In genomic region chr19:5407133-5407532, GRCm38 (mm10) we compare ENCODE assay signal across 8 mouse cellular contexts. TPM values are rescaled to one million over a fixed set of nuclear protein-coding genes. Genes with fewer than 3 reads are reported as not detected.
DNase-seq lines count a peak whose midpoint lies in the region; ATAC-seq lines count a peak whose summit lies in the region.

No protein-coding gene starts in this region.

- no peaks in the 10 kb centered on the region for H3K36me3 ChIP-seq in heart, embryonic 14.5 days (ENCODE audit: control insufficient read depth, insufficient read depth, low read length)

- peaks cover 13 to 23% of the 10 kb centered on the region in 2 experiments for H3K4me1 ChIP-seq in heart, embryonic 14.5 days (ENCODE audit: control insufficient read depth in 2 of 2, insufficient read depth in 2 of 2, low read length in 2 of 2)

- peak overlapping the region; percentile 67 to 70 for H3K4me3 ChIP-seq in heart, embryonic 14.5 days (ENCODE audit: control insufficient read depth in 1 of 2, insufficient read depth in 1 of 2, low read depth in 1 of 2, low read length in 2 of 2)

- peak overlapping the region; percentile 83 for H3K9ac ChIP-seq in heart, embryonic 14.5 days (ENCODE audit: low read length)

- DNase-seq in R1 (ENCODE audit: low read depth, low spot score) = peak; percentile 76
- peak; percentile 81 for DNase-seq in embryo, embryonic 11 days
- DNase-seq in kidney, postnatal 10 days = peak; percentile 82
- DNase-seq in lung, postnatal 14 days = peak; percentile 78
- DNase-seq in skeletal muscle tissue, adult 2 months (ENCODE audit: low read depth, low spot score) = peak; percentile 88
- no peak for DNase-seq in urinary bladder, postnatal 10 days (ENCODE audit: low spot score)

- H3K9me3 ChIP-seq in heart, embryonic 14.5 days (ENCODE audit: control insufficient read depth, low read length) = no peaks in the 10 kb centered on the region

- H3K4me2 ChIP-seq in heart, embryonic 14.5 days (ENCODE audit: low read length) = peak overlapping the region; percentile 74

- ATAC-seq in CD4-positive, CD25-positive, alpha-beta regulatory T cell, adult 4 months = peak; percentile 45
- peak; percentile 52; the same call in 1 of the 2 replicates for ATAC-seq in heart, embryonic 14.5 days (ENCODE audit: insufficient number of reproducible peaks, insufficient read depth, low FRiP score, low read depth)

- H3K27ac ChIP-seq in heart, embryonic 14.5 days (replicated peaks in 1 of 2; ENCODE audit: control insufficient read depth in 1 of 2, insufficient read depth in 1 of 2, low read depth in 2 of 2, low read length in 2 of 2) = peak overlapping the region; percentile 97 to 99

- H3K27me3 ChIP-seq in heart, embryonic 14.5 days (ENCODE audit: control insufficient read depth, insufficient read depth, low read length) = no peaks in the 10 kb centered on the region

- 12% methylated on average over 7 of the region's 7 CpGs for WGBS in heart, embryonic 14.5 days

RNA-seq across cellular contexts. Expression of gene Tsga10ip, which starts 4.8 kb away (rescaled TPM):
- not detected for polyA plus RNA-seq in CD4-positive, CD25-positive, alpha-beta regulatory T cell, adult 4 months (2017; shearing (Covaris generic))
- polyA plus RNA-seq in heart, embryonic 14.5 days (2014; fragmentation: Nextera tagmentation; extraction: Ambion mirVana) = 1.6 and 3.0 TPM in 2 replicates

RNA-seq across cellular contexts. Expression of gene Drap1, which starts 17.6 kb away (rescaled TPM):
- 10 to 100 TPM; 56.0 to 57.2 TPM for polyA plus RNA-seq in CD4-positive, CD25-positive, alpha-beta regulatory T cell, adult 4 months (2017; shearing (Covaris generic))
- polyA plus RNA-seq in heart, embryonic 14.5 days (2014; fragmentation: Nextera tagmentation; extraction: Ambion mirVana) = 154 and 178 TPM in 2 replicates

RNA-seq across cellular contexts. Expression of gene AI837181, which starts 17.8 kb away (rescaled TPM):
- polyA plus RNA-seq in CD4-positive, CD25-positive, alpha-beta regulatory T cell, adult 4 months (2017; shearing (Covaris generic)) = 10 to 100 TPM; 20.8 to 28.7 TPM
- polyA plus RNA-seq in heart, embryonic 14.5 days (2014; fragmentation: Nextera tagmentation; extraction: Ambion mirVana) = 23.7 and 35.0 TPM in 2 replicates

RNA-seq across cellular contexts. Expression of gene Sart1, which starts 18.6 kb away (rescaled TPM):
- 10 to 100 TPM; 18.1 to 30.1 TPM for polyA plus RNA-seq in CD4-positive, CD25-positive, alpha-beta regulatory T cell, adult 4 months (2017; shearing (Covaris generic))
- 39.5 and 39.6 TPM in 2 replicates for polyA plus RNA-seq in heart, embryonic 14.5 days (2014; fragmentation: Nextera tagmentation; extraction: Ambion mirVana)

RNA-seq across cellular contexts. Expression of gene Banf1, which starts 40.2 kb away (rescaled TPM):
- polyA plus RNA-seq in CD4-positive, CD25-positive, alpha-beta regulatory T cell, adult 4 months (2017; shearing (Covaris generic)) = 100 to 1,000 TPM; 246 to 256 TPM
- 453 and 486 TPM in 2 replicates for polyA plus RNA-seq in heart, embryonic 14.5 days (2014; fragmentation: Nextera tagmentation; extraction: Ambion mirVana)
